Mouse (Mus musculus) hindbrain, embryonic 14.5 days (tissue): ENCODE data around the gene Lama2. TPM values are rescaled to one million over a fixed set of nuclear protein-coding genes. Genes with fewer than 3 reads are reported as not detected.

Experiments used
- ATAC-seq: fragments of 200-750 bp; cut with Nextera tagmentation; 2 replicates; pipeline ENCODE4 v1.8.0; 2017; ENCODE audit warnings: moderate number of reproducible peaks, mild to moderate bottlenecking, moderate TSS enrichment, moderate library complexity; ENCODE audit not compliant: low FRiP score
- DNase-seq: peaks from one replicate; pipeline ENCODE4 v3.0.0-alpha.2; 2015; ENCODE audit warnings: low spot score
- H3K27ac ChIP-seq: fragments of 300-500 bp; sonication (generic); 2 replicates; pipeline ENCODE4 v1.5.1; 2014; ENCODE audit warnings: mild to moderate bottlenecking, moderate library complexity
- H3K27me3 ChIP-seq: fragments of 300-500 bp; sonication (generic); 2 replicates; pipeline ENCODE4 v1.6.1; 2014; ENCODE audit warnings: mild to moderate bottlenecking, low read length, mixed read lengths; ENCODE audit not compliant: control insufficient read depth, insufficient read depth
- H3K36me3 ChIP-seq: fragments of 300-500 bp; sonication (generic); replicated peaks from 2 replicates; pipeline ENCODE4 v1.6.1; 2014; ENCODE audit not compliant: control insufficient read depth, insufficient read depth
- H3K4me1 ChIP-seq: fragments of 300-500 bp; sonication (generic); replicated peaks from 2 replicates; pipeline ENCODE4 v1.6.1; 2014; ENCODE audit warnings: antibody characterized with exemption, low read length, mixed read lengths; ENCODE audit not compliant: control insufficient read depth, insufficient read depth
- H3K4me2 ChIP-seq: fragments of 300-500 bp; sonication (generic); replicated peaks from 2 replicates; pipeline ENCODE4 v1.6.1; 2014; ENCODE audit warnings: mild to moderate bottlenecking, moderate library complexity
- H3K4me3 ChIP-seq: fragments of 300-500 bp; sonication (generic); replicated peaks from 2 replicates; pipeline ENCODE4 v1.5.1; 2014; ENCODE audit warnings: mild to moderate bottlenecking, low read length
- H3K9ac ChIP-seq: fragments of 300-500 bp; sonication (generic); 2 replicates; pipeline ENCODE4 v1.6.1; 2014
- H3K9me3 ChIP-seq: fragments of 300-500 bp; sonication (generic); 2 replicates; pipeline ENCODE4 v1.6.1; 2016; ENCODE audit warnings: low read length; ENCODE audit not compliant: control insufficient read depth
- WGBS: fragments of 180-500 bp; shearing (Covaris S2); extraction: QIAGEN DNeasy Blood & Tissue Kit; methylation state at CpG from one replicate; pipeline ENCODE4 v1.1.7; 2014; 5-methylcytosine and 5-hydroxymethylcytosine counted together
- polyA plus RNA-seq: library from polyadenylated mRNA; unstranded; fragments of >200 nt; fragmentation: Nextera tagmentation; extraction: Ambion mirVana; gene quantifications from 2 replicates; pipeline ENCODE4 v1.2.1, GENCODE M21; 2014

The Lama2 gene
- polyA plus RNA-seq, 1 experiment from 2014 or later: 11.2 TPM

GRCm38 (mm10) chr10:27413583-27414465, 205.7 kb downstream of the Lama2 start:
- no peak for DNase-seq
- WGBS: 77% methylated on average over 5 of the region's 5 CpGs

GRCm38 (mm10) chr10:27390753-27391152, 228.8 kb downstream of the Lama2 start:
- Histone ChIP-seq H3K4me1 (no peaks in the 10 kb centered on the region), H3K27me3 (no peaks in the 10 kb centered on the region), H3K36me3 (no peaks in the 10 kb centered on the region), H3K9me3 (no peaks in the 10 kb centered on the region), H3K9ac (no peak overlapping the region), H3K4me3 (no peak overlapping the region), H3K4me2 (no peak overlapping the region), H3K27ac (no peak overlapping the region)
- DNase-seq: no peak
- WGBS: 81% methylated on average over 1 of the region's 1 CpGs
- ATAC-seq: no peak

More at GRCm38 (mm10) chr10:27413583-27414465, 205.7 kb downstream of the Lama2 start:
- no peak overlapping the region for H3K9ac ChIP-seq
- no peak for ATAC-seq
- H3K4me3 ChIP-seq: no peak overlapping the region
- no peaks in the 10 kb centered on the region for H3K9me3 ChIP-seq
- no peaks in the 10 kb centered on the region for H3K36me3 ChIP-seq
- no peaks in the 10 kb centered on the region for H3K4me1 ChIP-seq
- H3K27me3 ChIP-seq: no peaks in the 10 kb centered on the region
- no peak overlapping the region for H3K27ac ChIP-seq
- H3K4me2 ChIP-seq: no peak overlapping the region

- no peak overlapping the region for H3K4me2 ChIP-seq
- no peak for ATAC-seq
- H3K27ac ChIP-seq: no peak overlapping the region
- H3K4me3 ChIP-seq: no peak overlapping the region
- H3K9me3 ChIP-seq: no peaks in the 10 kb centered on the region
- no peak for DNase-seq
- H3K27me3 ChIP-seq: no peaks in the 10 kb centered on the region
- H3K9ac ChIP-seq: no peak overlapping the region
- no peaks in the 10 kb centered on the region for H3K4me1 ChIP-seq
- H3K36me3 ChIP-seq: no peaks in the 10 kb centered on the region
- WGBS: 51% methylated on average over 1 of the region's 1 CpGs
These were observed 232.0 kb downstream of the Lama2 start for GRCm38 (mm10) chr10:27387531-27387930.

GRCm38 (mm10) chr10:27384636-27385035, 234.9 kb downstream of the Lama2 start:
- Histone ChIP-seq H3K9me3 (no peaks in the 10 kb centered on the region), H3K27me3 (no peaks in the 10 kb centered on the region), H3K4me3 (no peak overlapping the region), H3K9ac (no peak overlapping the region), H3K4me2 (no peak overlapping the region), H3K36me3 (no peaks in the 10 kb centered on the region), H3K27ac (no peak overlapping the region), H3K4me1 (no peaks in the 10 kb centered on the region)
- no peak for ATAC-seq
- DNase-seq: no peak
- WGBS: 81% methylated on average over 4 of the region's 4 CpGs

- Histone ChIP-seq H3K4me2 (no peak overlapping the region), H3K4me3 (no peak overlapping the region), H3K9me3 (no peaks in the 10 kb centered on the region), H3K4me1 (no peaks in the 10 kb centered on the region), H3K9ac (no peak overlapping the region), H3K36me3 (no peaks in the 10 kb centered on the region), H3K27me3 (no peaks in the 10 kb centered on the region), H3K27ac (no peak overlapping the region)
- WGBS: 47% methylated on average over 2 of the region's 2 CpGs
- ATAC-seq (no peak), DNase-seq (no peak)
These were observed 236.5 kb downstream of the Lama2 start for GRCm38 (mm10) chr10:27382887-27383609.

- H3K36me3 ChIP-seq: no peaks in the 10 kb centered on the region
- H3K4me2 ChIP-seq: no peak overlapping the region
- ATAC-seq (no peak), DNase-seq (no peak)
- H3K9me3 ChIP-seq: no peaks in the 10 kb centered on the region
- H3K9ac ChIP-seq: no peak overlapping the region
- H3K27me3 ChIP-seq: no peaks in the 10 kb centered on the region
- H3K4me3 ChIP-seq: no peak overlapping the region
- H3K27ac ChIP-seq: no peak overlapping the region
- H3K4me1 ChIP-seq: no peaks in the 10 kb centered on the region
- 63% methylated on average over 1 of the region's 1 CpGs for WGBS
These were observed 241.3 kb downstream of the Lama2 start for GRCm38 (mm10) chr10:27378286-27378685.

GRCm38 (mm10) chr10:27344278-27344677, 275.3 kb downstream of the Lama2 start:
- Histone ChIP-seq H3K4me1 (no peaks in the 10 kb centered on the region), H3K27me3 (no peaks in the 10 kb centered on the region), H3K4me3 (no peak overlapping the region), H3K4me2 (no peak overlapping the region), H3K27ac (no peak overlapping the region), H3K9me3 (peaks cover 6% of the 10 kb centered on the region; the same call in 1 of the 2 replicates), H3K9ac (no peak overlapping the region), H3K36me3 (no peaks in the 10 kb centered on the region)
- no peak for DNase-seq
- 29% methylated on average over 7 of the region's 7 CpGs for WGBS
- peak; percentile 57; the same call in 1 of the 2 replicates for ATAC-seq

- H3K36me3 ChIP-seq: no peaks in the 10 kb centered on the region
- no peaks in the 10 kb centered on the region for H3K9me3 ChIP-seq
- ATAC-seq (no peak; the same call in 1 of the 2 replicates), DNase-seq (peak; percentile 30)
- no peaks in the 10 kb centered on the region for H3K4me1 ChIP-seq
- H3K4me3 ChIP-seq: no peak overlapping the region
- H3K27me3 ChIP-seq: no peaks in the 10 kb centered on the region
- no peak overlapping the region for H3K4me2 ChIP-seq
- no peak overlapping the region for H3K27ac ChIP-seq
- H3K9ac ChIP-seq: no peak overlapping the region
- WGBS: 40% methylated on average over 4 of the region's 4 CpGs
These were observed 297.1 kb downstream of the Lama2 start for GRCm38 (mm10) chr10:27322410-27322990.

GRCm38 (mm10) chr10:27307444-27307843, 312.1 kb downstream of the Lama2 start:
- Histone ChIP-seq H3K4me3 (no peak overlapping the region), H3K27ac (no peak overlapping the region), H3K9me3 (no peaks in the 10 kb centered on the region), H3K27me3 (no peaks in the 10 kb centered on the region), H3K4me2 (no peak overlapping the region), H3K4me1 (no peaks in the 10 kb centered on the region), H3K9ac (no peak overlapping the region), H3K36me3 (no peaks in the 10 kb centered on the region)
- DNase-seq (no peak), ATAC-seq (peak; percentile 60; the same call in 1 of the 2 replicates)
- 64% methylated on average over 8 of the region's 8 CpGs for WGBS
